Mouse (Mus musculus): ENCODE data around the gene Rgs3. TPM values are rescaled to one million over a fixed set of nuclear protein-coding genes. Genes with fewer than 3 reads are reported as not detected.

Gene Rgs3
- total and polyA plus RNA-seq, 3 experiments: not detected

- no peak for DNase-seq (ENCODE audit: low read depth, low spot score)
- no peak overlapping the region for H3K4me3 ChIP-seq (ENCODE audit: control insufficient read depth in 1 of 2, insufficient read depth in 1 of 2, low read depth in 2 of 2, low read length in 2 of 2)
- no peaks in the 10 kb centered on the region for H3K36me3 ChIP-seq (ENCODE audit: control insufficient read depth in 1 of 2, insufficient read depth in 2 of 2, low read length in 2 of 2)
- TF ChIP-seq MAZ (IDR thresholded peaks at IDR 0.05; ENCODE audit: low read depth, low read length) (no peak), MEF2A (IDR thresholded peaks at IDR 0.05; ENCODE audit: extremely low read depth, insufficient replicate concordance, low read depth, low read length, poor library complexity, severe bottlenecking) (no peak), EP300 (IDR thresholded peaks at IDR 0.05; ENCODE audit: low read depth in 1 of 2, low read length in 2 of 2) (no peak), HCFC1 (IDR thresholded peaks at IDR 0.05; ENCODE audit: low read depth, low read length) (no peak), TBP (IDR thresholded peaks at IDR 0.05; ENCODE audit: low read depth, low read length) (no peak), CHD2 (IDR thresholded peaks at IDR 0.05; ENCODE audit: low read length) (no peak), UBTF (IDR thresholded peaks at IDR 0.05; ENCODE audit: borderline replicate concordance, insufficient read depth, low read depth, low read length) (no peak), TAL1 (IDR thresholded peaks at IDR 0.05; ENCODE audit: low read length) (no peak), ZKSCAN1 (IDR thresholded peaks at IDR 0.05; ENCODE audit: low read depth, low read length) (no peak), NELFE (IDR thresholded peaks at IDR 0.05; ENCODE audit: low read depth, low read length) (no peak), NRF1 (IDR thresholded peaks at IDR 0.05; ENCODE audit: insufficient read depth, low read depth, low read length, poor library complexity, severe bottlenecking) (no peak), POLR2AphosphoS2 (IDR thresholded peaks at IDR 0.05; ENCODE audit: low read length) (no peak), ZNF384 (IDR thresholded peaks at IDR 0.05; ENCODE audit: low read depth, low read length) (no peak), MYB (IDR thresholded peaks at IDR 0.05; ENCODE audit: low read depth, low read length) (no peak), MYC (IDR thresholded peaks at IDR 0.05; ENCODE audit: low read depth, low read length) (no peak), GABPA (IDR thresholded peaks at IDR 0.05; ENCODE audit: low read depth, low read length) (no peak), POLR2A (IDR thresholded peaks at IDR 0.05; ENCODE audit: control insufficient read depth in 1 of 2, insufficient read depth in 1 of 2, low read depth in 1 of 2, low read length in 2 of 2, poor library complexity in 1 of 2) (no peak)
- no peaks in the 10 kb centered on the region for H3K4me1 ChIP-seq (ENCODE audit: control insufficient read depth in 1 of 2, insufficient read depth in 2 of 2, low read length in 2 of 2)
- no peak overlapping the region for H3K27ac ChIP-seq (ENCODE audit: control insufficient read depth, low read depth, low read length)
- no peak overlapping the region for H3K9ac ChIP-seq (ENCODE audit: control insufficient read depth, low read depth, low read length, poor library complexity, severe bottlenecking)
- no peaks in the 10 kb centered on the region for H3K79me2 ChIP-seq (ENCODE audit: control insufficient read depth, insufficient read depth, low read length, poor library complexity)
- no peaks in the 10 kb centered on the region for H3K9me3 ChIP-seq (replicated peaks; ENCODE audit: insufficient read depth, low read length)
- H3K27me3 ChIP-seq (ENCODE audit: control insufficient read depth in 1 of 2, insufficient read depth in 2 of 2, low read length in 2 of 2): no peaks in the 10 kb centered on the region
These were observed 151.9 kb downstream of the Rgs3 start for GRCm38 (mm10) chr4:62711582-62711981.

GRCm38 (mm10) chr4:62720861-62721260 is 161.2 kb downstream of the Rgs3 start:
- Histone ChIP-seq H3K4me3 (ENCODE audit: control insufficient read depth in 1 of 2, insufficient read depth in 1 of 2, low read depth in 2 of 2, low read length in 2 of 2) (no peak overlapping the region), H3K27me3 (ENCODE audit: control insufficient read depth in 1 of 2, insufficient read depth in 2 of 2, low read length in 2 of 2) (no peaks in the 10 kb centered on the region), H3K36me3 (ENCODE audit: control insufficient read depth in 1 of 2, insufficient read depth in 2 of 2, low read length in 2 of 2) (no peaks in the 10 kb centered on the region), H3K9ac (ENCODE audit: control insufficient read depth, low read depth, low read length, poor library complexity, severe bottlenecking) (no peak overlapping the region), H3K79me2 (ENCODE audit: control insufficient read depth, insufficient read depth, low read length, poor library complexity) (no peaks in the 10 kb centered on the region), H3K27ac (ENCODE audit: control insufficient read depth, low read depth, low read length) (no peak overlapping the region), H3K4me1 (ENCODE audit: control insufficient read depth in 1 of 2, insufficient read depth in 2 of 2, low read length in 2 of 2) (no peaks in the 10 kb centered on the region), H3K9me3 (replicated peaks; ENCODE audit: insufficient read depth, low read length) (no peaks in the 10 kb centered on the region)
- no peak for TF ChIP-seq USF1 (IDR thresholded peaks at IDR 0.05; ENCODE audit: low read depth, low read length)
- no peak for TF ChIP-seq MXI1 (IDR thresholded peaks at IDR 0.05; ENCODE audit: low read depth, low read length)
- no peak for TF ChIP-seq POLR2A (IDR thresholded peaks at IDR 0.05; ENCODE audit: control insufficient read depth in 1 of 2, insufficient read depth in 1 of 2, low read depth in 1 of 2, low read length in 2 of 2, poor library complexity in 1 of 2)
- no peak for TF ChIP-seq TAL1 (IDR thresholded peaks at IDR 0.05; ENCODE audit: low read length)
- TF ChIP-seq SIN3A (IDR thresholded peaks at IDR 0.05; ENCODE audit: low read length): no peak
- no peak for TF ChIP-seq GATA1 (IDR thresholded peaks at IDR 0.05; ENCODE audit: low read depth, low read length)
- TF ChIP-seq TCF12 (IDR thresholded peaks at IDR 0.05; ENCODE audit: low read depth, low read length): no peak
- no peak for TF ChIP-seq CTCF (IDR thresholded peaks at IDR 0.05 in 2 of 3, conservative IDR thresholded peaks at IDR 0.05 in 1 of 3; ENCODE audit: control insufficient read depth in 1 of 3, insufficient read depth in 1 of 3, low read depth in 2 of 3, low read length in 3 of 3, poor library complexity in 1 of 3, severe bottlenecking in 1 of 3)
- no peak for TF ChIP-seq MEF2A (IDR thresholded peaks at IDR 0.05; ENCODE audit: extremely low read depth, insufficient replicate concordance, low read depth, low read length, poor library complexity, severe bottlenecking)
- no peak for TF ChIP-seq BHLHE40 (IDR thresholded peaks at IDR 0.05; ENCODE audit: borderline replicate concordance, low read depth, low read length)
- TF ChIP-seq KAT2A (conservative IDR thresholded peaks at IDR 0.05; ENCODE audit: low read depth, low read length): no peak
- no peak for TF ChIP-seq CHD2 (IDR thresholded peaks at IDR 0.05; ENCODE audit: low read length)
- TF ChIP-seq ELF1 (IDR thresholded peaks at IDR 0.05; ENCODE audit: low read depth, low read length): no peak
- TF ChIP-seq POLR2AphosphoS5 (IDR thresholded peaks at IDR 0.05; ENCODE audit: borderline replicate concordance, low read depth, low read length): no peak
- no peak for TF ChIP-seq SMC3 (IDR thresholded peaks at IDR 0.05; ENCODE audit: low read depth, low read length)
- TF ChIP-seq RCOR1 (IDR thresholded peaks at IDR 0.05; ENCODE audit: low read depth, low read length): no peak
- no peak for TF ChIP-seq TBP (IDR thresholded peaks at IDR 0.05; ENCODE audit: low read depth, low read length)
- DNase-seq (ENCODE audit: low read depth, low spot score): no peak
